Mouse (Mus musculus) CH12.LX (cell line): ENCODE results near the gene Cabin1. TPM values are rescaled to one million over a fixed set of nuclear protein-coding genes. Genes with fewer than 3 reads are reported as not detected.
A peak's percentile ranks its signal among the peaks of the same experiment; 100 is the strongest.

Experiments
- DNase-seq: peaks from one replicate; pipeline ENCODE4 v3.0.0-alpha.2; 2013; ENCODE audit errors: extremely low read depth
- H3K27ac ChIP-seq: 2 replicates; pipeline ENCODE4 v1.5.1; 2012; ENCODE audit warnings: low read depth, mild to moderate bottlenecking, control low read depth, moderate library complexity; ENCODE audit not compliant: insufficient read depth
- H3K27me3 ChIP-seq: replicated peaks from 2 replicates; pipeline ENCODE3; 2012; ENCODE audit warnings: inconsistent platforms
- H3K36me3 ChIP-seq, 2 experiments: replicated peaks in 1 of 2; 2 replicates each; pipeline versions ENCODE3 to v1.6.1; 2012; ENCODE audit warnings: inconsistent platforms in 1 of 2, low read length in 1 of 2, mild to moderate bottlenecking in 1 of 2, mixed read lengths in 1 of 2, moderate library complexity in 1 of 2; ENCODE audit not compliant: control insufficient read depth in 1 of 2, insufficient read depth in 1 of 2
- H3K4me1 ChIP-seq, 2 experiments: 2 replicates each; pipeline ENCODE4 v1.6.1; 2012; ENCODE audit warnings: inconsistent platforms in 1 of 2, moderate library complexity in 1 of 2; ENCODE audit not compliant: insufficient read depth in 2 of 2, control insufficient read depth in 1 of 2
- H3K4me2 ChIP-seq: 2 replicates; pipeline ENCODE4 v1.6.1; 2012; ENCODE audit warnings: low read depth, mild to moderate bottlenecking, control low read depth; ENCODE audit not compliant: poor library complexity, insufficient read depth, severe bottlenecking
- H3K4me3 ChIP-seq, 3 experiments: fragments of 150-350 bp in 1 of 3; sonication (generic) in 1 of 3; replicated peaks in 1 of 3; 2 replicates each; pipeline versions ENCODE3 to v1.5.1; 2011 to 2012; ENCODE audit warnings: low read depth in 2 of 3, low read length in 2 of 3, mild to moderate bottlenecking in 2 of 3, moderate library complexity in 2 of 3, control low read depth in 1 of 3, improper control_type of control experiment in 1 of 3, inconsistent platforms in 1 of 3, mixed read lengths in 1 of 3; ENCODE audit not compliant: poor library complexity in 1 of 3
- H3K79me2 ChIP-seq: replicated peaks from 2 replicates; pipeline ENCODE4 v1.6.1; 2012; ENCODE audit warnings: mild to moderate bottlenecking, moderate library complexity; ENCODE audit not compliant: control insufficient read depth, poor library complexity, insufficient read depth, severe bottlenecking; ENCODE audit errors: extremely low read depth
- H3K9ac ChIP-seq: 2 replicates; pipeline ENCODE4 v1.6.1; 2012; ENCODE audit warnings: low read depth, mild to moderate bottlenecking, control low read depth, moderate library complexity; ENCODE audit not compliant: insufficient read depth
- H3K9me3 ChIP-seq: replicated peaks from 2 replicates; pipeline ENCODE3; 2012; ENCODE audit warnings: low read length, inconsistent platforms, mixed read lengths
- CHD2 ChIP-seq: IDR thresholded peaks from 2 replicates; pipeline ENCODE4 v1.6.1; 2011; ENCODE audit warnings: low read length, improper control_type of control experiment
- ELF1 ChIP-seq: IDR thresholded peaks from 2 replicates; pipeline ENCODE4 v1.6.1; 2014; ENCODE audit warnings: low read depth, mild to moderate bottlenecking, inconsistent platforms, low read length, improper control_type of control experiment
- ETS1 ChIP-seq: conservative IDR thresholded peaks from 2 replicates; pipeline ENCODE4 v1.6.1; 2012; ENCODE audit warnings: low read depth, mild to moderate bottlenecking, inconsistent platforms, low read length, improper control_type of control experiment, moderate library complexity
- IRF4 ChIP-seq: IDR thresholded peaks from 2 replicates; pipeline ENCODE4 v1.6.1; 2014; ENCODE audit warnings: low read depth, mild to moderate bottlenecking, inconsistent platforms, low read length, improper control_type of control experiment
- JUN ChIP-seq: IDR thresholded peaks from 2 replicates; pipeline ENCODE4 v1.6.1; 2011; ENCODE audit warnings: low read depth, mild to moderate bottlenecking, low read length, improper control_type of control experiment, moderate library complexity; ENCODE audit not compliant: insufficient read depth
- JUND ChIP-seq: conservative IDR thresholded peaks from 2 replicates; pipeline ENCODE4 v1.6.1; 2011; ENCODE audit warnings: low read depth, low read length, improper control_type of control experiment
- KAT2A ChIP-seq: IDR thresholded peaks from 2 replicates; pipeline ENCODE4 v1.6.1; 2012; ENCODE audit warnings: low read length, improper control_type of control experiment, inconsistent platforms; ENCODE audit not compliant: insufficient replicate concordance
- PAX5 ChIP-seq: IDR thresholded peaks from 2 replicates; pipeline ENCODE4 v1.6.1; 2012; ENCODE audit warnings: low read length, inconsistent platforms, mixed read lengths
- SMC3 ChIP-seq: IDR thresholded peaks from 2 replicates; pipeline ENCODE4 v1.6.1; 2011; ENCODE audit warnings: low read depth, low read length, improper control_type of control experiment
- TCF12 ChIP-seq: IDR thresholded peaks from 2 replicates; pipeline ENCODE4 v1.6.1; 2014; ENCODE audit warnings: low read depth, mild to moderate bottlenecking, inconsistent platforms, low read length, improper control_type of control experiment
- ZC3H11A ChIP-seq: IDR thresholded peaks from 2 replicates; pipeline ENCODE4 v1.6.1; 2012; ENCODE audit warnings: low read depth, mild to moderate bottlenecking, inconsistent platforms, low read length, improper control_type of control experiment
- ZKSCAN1 ChIP-seq: IDR thresholded peaks from 2 replicates; pipeline ENCODE4 v1.6.1; 2012; ENCODE audit warnings: low read depth, inconsistent platforms, low read length, improper control_type of control experiment, borderline replicate concordance
- ZMIZ1 ChIP-seq: IDR thresholded peaks from 2 replicates; pipeline ENCODE4 v1.6.1; 2012; ENCODE audit warnings: low read depth, mild to moderate bottlenecking, inconsistent platforms, low read length, improper control_type of control experiment
- ZNF384 ChIP-seq: IDR thresholded peaks from 2 replicates; pipeline ENCODE4 v1.6.1; 2012; ENCODE audit warnings: low read depth, low read length, improper control_type of control experiment, inconsistent platforms
- dilution Hi-C: fragments of 300-500 bp; cut with MboI; formaldehyde crosslinking; loops from 2 replicates; pipeline ENCODE4 v1.14.3; 2020; ENCODE audit warnings: low sequenced_read_pairs; ENCODE audit not compliant: extremely low pct_unique_long_range_greater_than_20kb, extremely low pct_ligation_motif_present
- in situ Hi-C: fragments of 300-500 bp; cut with MboI; formaldehyde crosslinking; loops from 3 replicates; pipeline ENCODE4 v1.14.3; 2019; ENCODE audit warnings: low sequenced_read_pairs, low pct_ligation_motif_present, low pct_unique_long_range_greater_than_20kb, mixed read lengths
- polyA plus RNA-seq: library from polyadenylated mRNA; unstranded; fragments of >175 nt; gene quantifications from 2 replicates; pipeline ENCODE4 v1.2.1, GENCODE M21; 2012; ENCODE audit warnings: low read depth; ENCODE audit not compliant: insufficient read length
- total RNA-seq, 2 experiments: library from RNA; depleted of rRNA; stranded (reverse); fragments of 300-350 nt in 1 of 2; fragments of >200 nt in 1 of 2; gene quantifications; 2 replicates each; pipeline ENCODE4 v1.2.3; 2012 to 2014

The Cabin1 gene
- total and polyA plus RNA-seq, 3 experiments: 12.0 to 46.0 (median 29.0) TPM

GRCm38 (mm10) chr10:75780769-75781578 lies 16.8 kb upstream of the Cabin1 start, which contains the start of the genes Gm20441 and Gstt3 (continued):
- peak; percentile 82 for TF ChIP-seq IRF4
- peak; percentile 70 for TF ChIP-seq ETS1
- peak; percentile 90 for TF ChIP-seq JUND
- no peak for TF ChIP-seq TCF12
- TF ChIP-seq JUN: peak; percentile 94
- TF ChIP-seq KAT2A: 0 out of 2 replicates have a peak, but pooled peaks have one; percentile 36
- TF ChIP-seq ZC3H11A: no peak
- TF ChIP-seq ZNF384: peak; percentile 56; the same call in 1 of the 2 replicates
- TF ChIP-seq ZKSCAN1: no peak
- TF ChIP-seq PAX5: no peak
- no peak for TF ChIP-seq SMC3

GRCm38 (mm10) chr10:75779206-75780174 lies 15.3 kb upstream of the Cabin1 start:
- dilution Hi-C loops (no loop called here), in situ Hi-C loops (loop anchor here (5.0 kb wide), 1 partner anchor 48 kb away; no protein-coding TSS in a partner anchor)
- DNase-seq: no peak
- Histone ChIP-seq H3K27me3 (no peaks in the 10 kb centered on the region), H3K27ac (no peak overlapping the region), H3K9ac (peak overlapping the region; percentile 44), H3K9me3 (no peaks in the 10 kb centered on the region), H3K4me3 (peak overlapping the region; percentile 74 to 92 (median 80)), H3K4me1 (peaks cover 6 to 30% of the 10 kb centered on the region in 2 experiments), H3K79me2 (peaks cover 3% of the 10 kb centered on the region; the same call in 1 of the 2 replicates), H3K36me3 (peaks cover 9 to 35% of the 10 kb centered on the region in 2 experiments), H3K4me2 (peak overlapping the region; percentile 94)
- 0 out of 2 replicates have a peak, but pooled peaks have one; percentile 30 for TF ChIP-seq ELF1
- peak; percentile 33; the same call in 1 of the 2 replicates for TF ChIP-seq CHD2
- no peak for TF ChIP-seq ZMIZ1
